Mouse (Mus musculus): ENCODE results near the gene Cd19.

- TF ChIP-seq POLR2A (IDR thresholded peaks at IDR 0.05; ENCODE audit: extremely low read depth, insufficient read depth, low read length) (no peak), CTCF (IDR thresholded peaks at IDR 0.05; ENCODE audit: low read depth, low read length) (no peak)
These were observed 13.5 kb upstream of the Cd19 start for GRCm38 (mm10) chr7:126428154-126428553.
